Mouse (Mus musculus) bone marrow macrophage, adult 2 months (primary cell): Measurements from ENCODE around the gene Det1.

Source experiments
- CTCF ChIP-seq: IDR thresholded peaks from 2 replicates; pipeline ENCODE4 v1.5.1; 2012; ENCODE audit warnings: low read depth, mild to moderate bottlenecking, low read length, moderate library complexity
- POLR2A ChIP-seq: IDR thresholded peaks from 2 replicates; pipeline ENCODE4 v1.6.1; 2012; ENCODE audit warnings: mild to moderate bottlenecking, low read depth, low read length, borderline replicate concordance

- no peak for TF ChIP-seq CTCF
- TF ChIP-seq POLR2A, result no peak
Measured at GRCm38 (mm10) chr7:78796624-78797023, 50.4 kb downstream of the Det1 start.
